Mouse (Mus musculus) retina, adult 2 months (tissue): ENCODE results near the gene Ssrp1.

Source experiments
- DNase-seq: peaks from one replicate; pipeline ENCODE4 v3.0.0-alpha.2; 2012; ENCODE audit warnings: low read depth, low spot score

The Ssrp1 gene

DNA sequence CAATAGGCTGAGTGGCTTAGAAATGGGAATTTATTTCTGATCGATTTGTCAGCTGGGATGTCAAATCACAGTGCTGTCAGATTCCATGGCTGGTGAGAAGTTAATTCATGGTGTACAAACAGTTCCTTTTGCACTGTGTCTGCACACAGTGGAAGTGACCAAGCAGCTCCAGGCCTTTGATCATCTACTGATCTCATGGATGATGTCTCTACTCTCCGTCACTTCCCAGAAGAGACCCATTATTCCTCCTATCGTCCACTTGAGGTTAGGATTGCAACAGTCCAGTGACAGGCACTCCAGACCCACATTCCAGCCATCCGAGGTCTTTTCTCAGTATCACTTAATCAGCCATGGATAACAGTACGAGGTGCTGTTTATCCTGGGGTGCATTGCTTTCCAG lies 36.7 kb downstream of the Ssrp1 start:
- no peak for DNase-seq

DNA sequence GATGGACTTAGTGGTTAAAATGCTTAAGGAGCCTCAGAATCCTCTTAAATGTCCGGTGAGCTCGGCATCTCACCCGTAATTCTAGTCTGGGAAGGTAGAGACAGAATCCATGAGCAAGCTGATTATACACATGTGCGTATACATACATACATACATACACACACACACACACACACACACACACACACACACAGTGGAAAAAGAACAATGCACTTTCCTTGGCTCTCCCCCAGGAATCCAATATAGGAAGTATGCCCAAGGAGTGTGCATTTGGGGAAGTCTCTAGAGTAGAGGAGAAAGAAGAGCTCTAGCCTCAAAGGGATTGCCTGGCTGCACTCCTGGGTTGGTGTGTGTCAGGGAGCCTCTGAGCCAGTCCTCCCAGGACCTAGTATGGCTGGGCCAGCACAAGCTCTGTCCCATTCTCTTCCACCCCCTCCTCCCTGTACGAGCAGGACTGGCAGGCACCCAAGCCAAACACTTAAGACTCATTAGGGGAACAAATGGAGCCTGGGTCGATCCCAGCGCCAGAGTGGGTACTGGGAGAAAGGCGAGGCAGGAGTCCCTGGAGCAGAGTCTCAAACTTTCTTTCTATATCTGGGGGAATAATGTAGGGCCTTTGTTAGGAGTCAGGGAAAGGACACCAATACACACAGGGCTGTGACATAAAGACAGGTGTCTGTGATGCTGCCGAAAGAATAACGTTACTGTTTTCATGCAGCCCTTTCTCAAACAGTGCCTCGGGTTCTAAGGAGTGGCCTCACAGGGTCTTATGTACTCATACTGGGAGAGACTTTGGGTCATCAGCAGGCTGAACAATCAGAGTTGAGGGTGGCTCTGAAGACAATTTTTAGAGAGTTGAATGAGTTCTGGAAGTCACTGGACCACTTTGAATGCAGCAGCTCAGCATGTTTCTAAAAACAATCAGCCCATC lies 51.9 kb downstream of the Ssrp1 start:
- DNase-seq, result no peak

DNA sequence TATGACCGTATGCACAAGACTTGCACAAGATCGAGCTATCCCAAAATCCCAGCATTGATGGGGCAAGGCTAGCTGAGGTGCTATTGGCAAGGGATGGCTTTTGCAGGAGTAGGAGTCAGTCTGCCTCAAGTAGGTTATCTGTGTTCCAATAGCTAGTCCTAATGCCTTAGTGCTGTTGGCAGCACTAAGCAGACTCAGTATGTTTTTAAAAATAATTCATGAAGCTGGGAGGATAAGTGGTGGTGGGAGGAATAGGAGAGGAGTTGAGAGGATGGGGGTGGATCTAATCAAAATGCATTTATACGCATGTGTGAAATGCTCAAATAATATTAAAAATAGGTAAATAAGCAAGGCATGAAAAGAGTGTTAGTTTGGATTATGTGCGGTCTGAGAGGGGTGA lies 54.3 kb downstream of the Ssrp1 start:
- DNase-seq, result no peak

DNA sequence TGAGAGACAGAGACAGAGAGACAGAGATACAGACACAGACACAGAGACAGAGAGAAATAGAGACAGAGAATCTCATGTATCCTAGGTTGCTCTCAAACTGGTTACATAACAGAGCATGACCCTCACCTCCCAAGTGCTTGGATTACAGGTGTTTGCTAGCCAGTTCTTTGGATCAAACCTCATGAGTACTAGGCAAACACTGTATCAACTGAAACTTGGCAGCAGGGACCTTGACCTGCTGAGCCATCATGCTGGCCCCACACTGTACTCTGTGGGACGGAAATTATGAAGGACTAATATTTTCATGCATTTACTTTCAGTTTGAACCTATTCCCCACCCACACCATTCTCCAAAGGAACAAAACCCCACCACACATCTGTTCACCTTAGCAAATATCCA lies 56.3 kb downstream of the Ssrp1 start:
- no peak for DNase-seq

DNA sequence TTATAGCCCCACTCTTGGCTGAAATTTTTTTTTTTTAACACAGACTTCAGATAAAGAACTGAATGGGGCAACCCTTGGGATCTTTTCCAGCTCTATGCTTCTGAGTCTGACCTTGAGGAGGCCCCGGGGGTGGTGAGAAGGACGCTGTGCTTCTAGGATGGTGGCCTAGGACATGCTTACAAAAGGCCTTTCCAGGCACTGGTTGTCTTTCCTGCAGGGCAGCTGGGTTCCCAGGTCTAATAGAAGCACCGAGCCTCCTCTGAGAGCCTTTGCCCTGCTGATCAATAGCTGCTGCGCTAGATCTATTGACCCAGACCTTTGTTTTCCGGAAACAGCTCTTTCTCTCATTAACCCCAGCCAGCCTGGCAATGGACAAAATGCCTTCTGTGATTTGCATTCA lies 58.9 kb downstream of the Ssrp1 start:
- DNase-seq, result no peak
